Mouse (Mus musculus): Measurements from ENCODE around the gene Lrmda. TPM values are rescaled to one million over a fixed set of nuclear protein-coding genes. Genes with fewer than 3 reads are reported as not detected.

Gene Lrmda
- total and polyA plus RNA-seq, 3 experiments: 5.1 to 5.9 TPM; not detected in 1

GRCm38 (mm10) chr14:22633612-22634011 lies 614.1 kb downstream of the Lrmda start:
- H3K9ac ChIP-seq (ENCODE audit: control insufficient read depth, low read depth, low read length, poor library complexity, severe bottlenecking): no peak overlapping the region
- no peak overlapping the region for H3K4me3 ChIP-seq (ENCODE audit: control insufficient read depth in 1 of 2, insufficient read depth in 1 of 2, low read depth in 2 of 2, low read length in 2 of 2)
- H3K27ac ChIP-seq (ENCODE audit: control insufficient read depth, low read depth, low read length): no peak overlapping the region
- H3K27me3 ChIP-seq (ENCODE audit: control insufficient read depth in 1 of 2, insufficient read depth in 2 of 2, low read length in 2 of 2): no peaks in the 10 kb centered on the region
- H3K36me3 ChIP-seq (ENCODE audit: control insufficient read depth in 1 of 2, insufficient read depth in 2 of 2, low read length in 2 of 2): no peaks in the 10 kb centered on the region; a peak in 1 of 4 replicates
- no peaks in the 10 kb centered on the region for H3K9me3 ChIP-seq (replicated peaks; ENCODE audit: insufficient read depth, low read length)
- no peak for TF ChIP-seq TBP (IDR thresholded peaks at IDR 0.05; ENCODE audit: low read depth, low read length)
- TF ChIP-seq ELF1 (IDR thresholded peaks at IDR 0.05; ENCODE audit: low read depth, low read length): no peak
- no peak for TF ChIP-seq TAL1 (IDR thresholded peaks at IDR 0.05; ENCODE audit: low read length)
- no peak for TF ChIP-seq BHLHE40 (IDR thresholded peaks at IDR 0.05; ENCODE audit: borderline replicate concordance, low read depth, low read length)
- TF ChIP-seq MAZ (IDR thresholded peaks at IDR 0.05; ENCODE audit: low read depth, low read length): no peak
- no peak for TF ChIP-seq CTCF (IDR thresholded peaks at IDR 0.05 in 2 of 3, conservative IDR thresholded peaks at IDR 0.05 in 1 of 3; ENCODE audit: control insufficient read depth in 1 of 3, insufficient read depth in 1 of 3, low read depth in 2 of 3, low read length in 3 of 3, poor library complexity in 1 of 3, severe bottlenecking in 1 of 3)
- no peak for TF ChIP-seq ZC3H11A (IDR thresholded peaks at IDR 0.05; ENCODE audit: low read depth, low read length)
- no peak for TF ChIP-seq TCF12 (IDR thresholded peaks at IDR 0.05; ENCODE audit: low read depth, low read length)
- no peak for DNase-seq (ENCODE audit: low read depth, low spot score)
- H3K79me2 ChIP-seq (ENCODE audit: control insufficient read depth, insufficient read depth, low read length, poor library complexity): no peaks in the 10 kb centered on the region
- H3K4me1 ChIP-seq (ENCODE audit: control insufficient read depth in 1 of 2, insufficient read depth in 2 of 2, low read length in 2 of 2): no peaks in the 10 kb centered on the region

GRCm38 (mm10) chr14:22643494-22643893 lies 624.0 kb downstream of the Lrmda start:
- no peak overlapping the region for H3K9ac ChIP-seq (ENCODE audit: control insufficient read depth, low read depth, low read length, poor library complexity, severe bottlenecking)
- no peak overlapping the region for H3K27ac ChIP-seq (ENCODE audit: control insufficient read depth, low read depth, low read length)
- no peaks in the 10 kb centered on the region for H3K27me3 ChIP-seq (ENCODE audit: control insufficient read depth in 1 of 2, insufficient read depth in 2 of 2, low read length in 2 of 2)
- peaks cover 0 to 3% of the 10 kb centered on the region in 2 experiments; a peak in 1 of 4 replicates for H3K36me3 ChIP-seq (ENCODE audit: control insufficient read depth in 1 of 2, insufficient read depth in 2 of 2, low read length in 2 of 2)
- H3K4me1 ChIP-seq (ENCODE audit: control insufficient read depth in 1 of 2, insufficient read depth in 2 of 2, low read length in 2 of 2): peaks cover 0 to 15% of the 10 kb centered on the region in 2 experiments; a peak in 1 of 4 replicates
- TF ChIP-seq MAFK (IDR thresholded peaks at IDR 0.05; ENCODE audit: borderline replicate concordance, low read depth, low read length): no peak
- no peak for TF ChIP-seq MAX (IDR thresholded peaks at IDR 0.05; ENCODE audit: low read length)
- no peak for TF ChIP-seq NRF1 (IDR thresholded peaks at IDR 0.05; ENCODE audit: insufficient read depth, low read depth, low read length, poor library complexity, severe bottlenecking)
- no peak for TF ChIP-seq CHD2 (IDR thresholded peaks at IDR 0.05; ENCODE audit: low read length)
- TF ChIP-seq MYC (IDR thresholded peaks at IDR 0.05; ENCODE audit: low read depth, low read length): no peak
- TF ChIP-seq MYB (IDR thresholded peaks at IDR 0.05; ENCODE audit: low read depth, low read length): no peak
- no peak for TF ChIP-seq RAD21 (IDR thresholded peaks at IDR 0.05; ENCODE audit: low read depth, low read length)
- no peak for TF ChIP-seq TBP (IDR thresholded peaks at IDR 0.05; ENCODE audit: low read depth, low read length)
- TF ChIP-seq ZNF384 (IDR thresholded peaks at IDR 0.05; ENCODE audit: low read depth, low read length): no peak
- no peak for TF ChIP-seq POLR2A (IDR thresholded peaks at IDR 0.05; ENCODE audit: control insufficient read depth in 1 of 2, insufficient read depth in 1 of 2, low read depth in 1 of 2, low read length in 2 of 2, poor library complexity in 1 of 2)
- TF ChIP-seq GATA1 (IDR thresholded peaks at IDR 0.05; ENCODE audit: low read depth, low read length): no peak
- no peak for TF ChIP-seq SMC3 (IDR thresholded peaks at IDR 0.05; ENCODE audit: low read depth, low read length)
- no peak for TF ChIP-seq CTCF (IDR thresholded peaks at IDR 0.05 in 2 of 3, conservative IDR thresholded peaks at IDR 0.05 in 1 of 3; ENCODE audit: control insufficient read depth in 1 of 3, insufficient read depth in 1 of 3, low read depth in 2 of 3, low read length in 3 of 3, poor library complexity in 1 of 3, severe bottlenecking in 1 of 3)
- no peak for TF ChIP-seq USF2 (IDR thresholded peaks at IDR 0.05; ENCODE audit: borderline replicate concordance in 1 of 2, insufficient read depth in 1 of 2, low read depth in 1 of 2, low read length in 2 of 2)
- no peaks in the 10 kb centered on the region for H3K79me2 ChIP-seq (ENCODE audit: control insufficient read depth, insufficient read depth, low read length, poor library complexity)
- H3K9me3 ChIP-seq (replicated peaks; ENCODE audit: insufficient read depth, low read length): no peaks in the 10 kb centered on the region
- no peak for DNase-seq (ENCODE audit: low read depth, low spot score)
- no peak overlapping the region for H3K4me3 ChIP-seq (ENCODE audit: control insufficient read depth in 1 of 2, insufficient read depth in 1 of 2, low read depth in 2 of 2, low read length in 2 of 2)
